Mouse (Mus musculus) liver, postnatal 0 days (tissue): ENCODE results near the gene Masp1.

Experiments
- CTCF ChIP-seq: sonication (generic); IDR thresholded peaks from 2 replicates; pipeline ENCODE4 v1.5.1; 2016; ENCODE audit warnings: antibody characterized with exemption, low read depth
- EP300 ChIP-seq: IDR thresholded peaks from 2 replicates; pipeline ENCODE4 v1.6.1; 2016; ENCODE audit warnings: antibody characterized with exemption, low read depth, mild to moderate bottlenecking

- TF ChIP-seq EP300 (peak; percentile 5; the same call in 1 of the 2 replicates), CTCF (no peak)
Measured at GRCm38 (mm10) chr16:23463671-23464347, 56.8 kb downstream of the Masp1 start.
